Mouse (Mus musculus) kidney, embryonic 14.5 days (tissue): ENCODE data around the gene Polg. TPM values are rescaled to one million over a fixed set of nuclear protein-coding genes. Genes with fewer than 3 reads are reported as not detected.

Source experiments
- ATAC-seq: fragments of 200-750 bp; cut with Nextera tagmentation; 2 replicates; pipeline ENCODE4 v1.8.0; 2017; ENCODE audit warnings: moderate number of reproducible peaks, mild to moderate bottlenecking, moderate TSS enrichment, moderate library complexity; ENCODE audit not compliant: low FRiP score, low TSS enrichment
- H3K27ac ChIP-seq: fragments of 300-500 bp; sonication (generic); 2 replicates; pipeline ENCODE4 v1.5.1; 2014; ENCODE audit warnings: low read depth, mild to moderate bottlenecking, low read length, moderate library complexity, mixed read lengths
- H3K27me3 ChIP-seq: fragments of 300-500 bp; sonication (generic); 2 replicates; pipeline ENCODE4 v1.6.1; 2014; ENCODE audit warnings: mild to moderate bottlenecking, low read length; ENCODE audit not compliant: control insufficient read depth, insufficient read depth
- H3K36me3 ChIP-seq: fragments of 300-500 bp; sonication (generic); 2 replicates; pipeline ENCODE4 v1.6.1; 2014; ENCODE audit warnings: low read length, mixed read lengths; ENCODE audit not compliant: control insufficient read depth, insufficient read depth
- H3K4me1 ChIP-seq: fragments of 300-500 bp; sonication (generic); 2 replicates; pipeline ENCODE4 v1.6.1; 2014; ENCODE audit warnings: low read length, mixed read lengths; ENCODE audit not compliant: control insufficient read depth, insufficient read depth
- H3K4me2 ChIP-seq: fragments of 300-500 bp; sonication (generic); replicated peaks from 2 replicates; pipeline ENCODE4 v1.6.1; 2014; ENCODE audit warnings: low read depth, mild to moderate bottlenecking, low read length
- H3K4me3 ChIP-seq: fragments of 300-500 bp; sonication (generic); 2 replicates; pipeline ENCODE4 v1.5.1; 2014; ENCODE audit warnings: mild to moderate bottlenecking, low read length
- H3K9ac ChIP-seq: fragments of 300-500 bp; sonication (generic); 2 replicates; pipeline ENCODE4 v1.6.1; 2014; ENCODE audit warnings: low read depth, mild to moderate bottlenecking, low read length, moderate library complexity
- H3K9me3 ChIP-seq: fragments of 300-500 bp; sonication (generic); 2 replicates; pipeline ENCODE4 v1.6.1; 2016; ENCODE audit warnings: low read length; ENCODE audit not compliant: control insufficient read depth
- WGBS: fragments of 180-500 bp; shearing (Covaris S2); extraction: QIAGEN DNeasy Blood & Tissue Kit; methylation state at CpG from one replicate; pipeline ENCODE4 v1.1.7; 2014; 5-methylcytosine and 5-hydroxymethylcytosine counted together
- polyA plus RNA-seq: library from polyadenylated mRNA; unstranded; fragments of >200 nt; fragmentation: Nextera tagmentation; extraction: Ambion mirVana; gene quantifications from 2 replicates; pipeline ENCODE4 v1.2.1, GENCODE M21; 2014

The Polg gene
- polyA plus RNA-seq, 1 experiment from 2014 or later = 35.9 TPM

GRCm38 (mm10) chr7:79504723-79505122 lies 38.6 kb upstream of the Polg start:
- H3K4me3 ChIP-seq = peak overlapping the region; percentile 39
- H3K9me3 ChIP-seq = no peaks in the 10 kb centered on the region
- peaks cover 99% of the 10 kb centered on the region for H3K27me3 ChIP-seq
- 0 out of 2 replicates have a peak, but pooled peaks cover 4% of the 10 kb centered on the region for H3K4me1 ChIP-seq
- no peaks in the 10 kb centered on the region for H3K36me3 ChIP-seq
- no peak overlapping the region for H3K27ac ChIP-seq
- peak overlapping the region; percentile 55 for H3K4me2 ChIP-seq
- peak; percentile 89 for ATAC-seq
- H3K9ac ChIP-seq = no peak overlapping the region
- WGBS = 0% methylated on average over 41 of the region's 42 CpGs

- WGBS = 3% methylated on average over 5 of the region's 5 CpGs
Measured at GRCm38 (mm10) chr7:79503656-79504250, 37.6 kb upstream of the Polg start.

GRCm38 (mm10) chr7:79503103-79503455 lies 36.9 kb upstream of the Polg start:
- Histone ChIP-seq H3K9me3 (no peaks in the 10 kb centered on the region), H3K27me3 (peaks cover 99% of the 10 kb centered on the region), H3K4me3 (no peak overlapping the region), H3K4me1 (0 out of 2 replicates have a peak, but pooled peaks cover 4% of the 10 kb centered on the region), H3K9ac (no peak overlapping the region), H3K4me2 (no peak overlapping the region), H3K36me3 (no peaks in the 10 kb centered on the region), H3K27ac (no peak overlapping the region)
- no peak for ATAC-seq
- WGBS = 6% methylated on average over 6 of the region's 6 CpGs

More at GRCm38 (mm10) chr7:79503656-79504250, 37.6 kb upstream of the Polg start:
- H3K36me3 ChIP-seq = no peaks in the 10 kb centered on the region
- H3K27ac ChIP-seq = no peak overlapping the region
- H3K4me2 ChIP-seq = no peak overlapping the region
- no peaks in the 10 kb centered on the region for H3K9me3 ChIP-seq
- H3K27me3 ChIP-seq = peaks cover 99% of the 10 kb centered on the region
- H3K4me1 ChIP-seq = 0 out of 2 replicates have a peak, but pooled peaks cover 4% of the 10 kb centered on the region
- H3K9ac ChIP-seq = no peak overlapping the region
- no peak for ATAC-seq
- H3K4me3 ChIP-seq = no peak overlapping the region

GRCm38 (mm10) chr7:79502152-79503102 lies 36.3 kb upstream of the Polg start:
- H3K4me1 ChIP-seq = 0 out of 2 replicates have a peak, but pooled peaks cover 4% of the 10 kb centered on the region

GRCm38 (mm10) chr7:79501581-79502031 lies 35.4 kb upstream of the Polg start:
- H3K27ac ChIP-seq = no peak overlapping the region
- no peak overlapping the region for H3K4me3 ChIP-seq
- H3K9ac ChIP-seq = no peak overlapping the region
- H3K4me1 ChIP-seq = 0 out of 2 replicates have a peak, but pooled peaks cover 4% of the 10 kb centered on the region
- no peaks in the 10 kb centered on the region for H3K36me3 ChIP-seq
- 1% methylated on average over 8 of the region's 8 CpGs for WGBS
- H3K4me2 ChIP-seq = no peak overlapping the region
- H3K27me3 ChIP-seq = peaks cover 99% of the 10 kb centered on the region
- ATAC-seq = no peak
- H3K9me3 ChIP-seq = no peaks in the 10 kb centered on the region

More at GRCm38 (mm10) chr7:79502152-79503102, 36.3 kb upstream of the Polg start:
- H3K36me3 ChIP-seq = no peaks in the 10 kb centered on the region
- H3K4me2 ChIP-seq = no peak overlapping the region
- H3K4me3 ChIP-seq = no peak overlapping the region
- no peak overlapping the region for H3K27ac ChIP-seq
- WGBS = 4% methylated on average over 10 of the region's 10 CpGs
- ATAC-seq = no peak
- H3K9me3 ChIP-seq = no peaks in the 10 kb centered on the region
- no peak overlapping the region for H3K9ac ChIP-seq
- H3K27me3 ChIP-seq = peaks cover 99% of the 10 kb centered on the region

GRCm38 (mm10) chr7:79500681-79501306 lies 34.6 kb upstream of the Polg start:
- no peak for ATAC-seq
- Histone ChIP-seq H3K9me3 (no peaks in the 10 kb centered on the region), H3K4me1 (0 out of 2 replicates have a peak, but pooled peaks cover 4% of the 10 kb centered on the region), H3K4me2 (no peak overlapping the region), H3K9ac (no peak overlapping the region), H3K36me3 (no peaks in the 10 kb centered on the region), H3K27ac (no peak overlapping the region), H3K27me3 (peaks cover 99% of the 10 kb centered on the region), H3K4me3 (no peak overlapping the region)
- 4% methylated on average over 3 of the region's 3 CpGs for WGBS

GRCm38 (mm10) chr7:79499596-79500570 lies 33.7 kb upstream of the Polg start:
- WGBS = under 1% methylated on average over 60 of the region's 72 CpGs
- no peak overlapping the region; the same call in 1 of the 2 replicates for H3K4me2 ChIP-seq
- peak overlapping the region; percentile 15 for H3K4me3 ChIP-seq
- 0 out of 2 replicates have a peak, but pooled peaks cover under 1% of the 10 kb centered on the region for H3K4me1 ChIP-seq
- no peaks in the 10 kb centered on the region for H3K36me3 ChIP-seq
- peaks cover 98% of the 10 kb centered on the region for H3K27me3 ChIP-seq
- no peak for ATAC-seq
- no peak overlapping the region for H3K27ac ChIP-seq
- H3K9ac ChIP-seq = no peak overlapping the region
- H3K9me3 ChIP-seq = no peaks in the 10 kb centered on the region
